Mouse (Mus musculus): ENCODE data around the gene Rad51b. TPM values are rescaled to one million over a fixed set of nuclear protein-coding genes. Genes with fewer than 3 reads are reported as not detected.

The Rad51b gene
- polyA plus RNA-seq, 1 experiment from 2014 or later = 6.3 TPM

DNA sequence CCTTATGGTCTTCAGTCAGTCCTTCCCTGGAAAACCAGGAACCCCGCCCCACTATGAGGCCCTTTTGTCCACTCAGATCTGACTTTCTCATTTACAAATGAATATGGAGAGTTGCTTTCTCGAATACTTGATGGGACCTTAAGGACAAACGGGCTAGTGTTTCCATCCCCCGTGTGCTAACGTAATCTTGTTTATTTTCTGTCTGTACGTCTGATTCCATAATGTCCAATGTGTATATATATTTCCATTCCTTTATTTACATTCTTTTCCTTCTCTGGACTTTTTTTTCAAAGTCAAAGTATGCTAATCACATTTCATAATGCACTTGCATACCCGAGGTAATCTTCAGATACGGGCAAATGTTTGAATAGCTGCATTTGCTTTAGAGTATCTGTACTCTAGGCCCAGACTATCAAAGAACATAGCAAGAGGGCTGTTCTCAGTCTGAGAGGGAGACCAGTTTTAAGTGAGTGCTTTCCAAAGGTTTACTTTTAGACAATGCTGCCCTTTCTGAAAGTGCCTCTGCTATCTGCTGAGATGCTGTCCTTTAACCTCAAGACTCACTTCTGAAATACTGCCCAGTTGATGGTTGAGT, 152.8 kb downstream of the Rad51b start:
- Histone ChIP-seq H3K9ac (ENCODE audit: low read length) (no peak overlapping the region), H3K9me3 (ENCODE audit: control insufficient read depth, low read length) (no peaks in the 10 kb centered on the region), H3K4me1 (ENCODE audit: control insufficient read depth, insufficient read depth, low read length) (no peaks in the 10 kb centered on the region), H3K36me3 (ENCODE audit: control insufficient read depth, insufficient read depth, low read length) (no peaks in the 10 kb centered on the region), H3K27ac (replicated peaks; ENCODE audit: low read depth, low read length) (no peak overlapping the region), H3K4me3 (ENCODE audit: low read depth, low read length) (no peak overlapping the region), H3K4me2 (ENCODE audit: low read depth, severe bottlenecking) (no peak overlapping the region), H3K27me3 (ENCODE audit: control insufficient read depth, insufficient read depth, low read length) (no peaks in the 10 kb centered on the region)
- 95% methylated on average over 8 of the region's 8 CpGs for WGBS
- DNase-seq (ENCODE audit: low spot score) (no peak), ATAC-seq (ENCODE audit: insufficient number of reproducible peaks, low FRiP score, low TSS enrichment, low read depth) (no peak)

- 0 out of 2 replicates have a peak, but pooled peaks cover 5% of the 10 kb centered on the region for H3K4me1 ChIP-seq (ENCODE audit: control insufficient read depth, insufficient read depth, low read length)
- no peaks in the 10 kb centered on the region for H3K36me3 ChIP-seq (ENCODE audit: control insufficient read depth, insufficient read depth, low read length)
- no peak overlapping the region for H3K27ac ChIP-seq (replicated peaks; ENCODE audit: low read depth, low read length)
- ATAC-seq (ENCODE audit: insufficient number of reproducible peaks, low FRiP score, low TSS enrichment, low read depth) = no peak
- H3K4me2 ChIP-seq (ENCODE audit: low read depth, severe bottlenecking) = no peak overlapping the region
- no peak overlapping the region for H3K9ac ChIP-seq (ENCODE audit: low read length)
- WGBS = 87% methylated on average over 4 of the region's 4 CpGs
- no peaks in the 10 kb centered on the region for H3K9me3 ChIP-seq (ENCODE audit: control insufficient read depth, low read length)
- H3K4me3 ChIP-seq (ENCODE audit: low read depth, low read length) = no peak overlapping the region
- DNase-seq (ENCODE audit: low spot score) = no peak
- H3K27me3 ChIP-seq (ENCODE audit: control insufficient read depth, insufficient read depth, low read length) = no peaks in the 10 kb centered on the region
Measured at GRCm38 (mm10) chr12:79452882-79453281, 155.8 kb downstream of the Rad51b start.

- ATAC-seq (ENCODE audit: insufficient number of reproducible peaks, low FRiP score, low TSS enrichment, low read depth) = no peak
- no peak overlapping the region for H3K9ac ChIP-seq (ENCODE audit: low read length)
- H3K27me3 ChIP-seq (ENCODE audit: control insufficient read depth, insufficient read depth, low read length) = no peaks in the 10 kb centered on the region
- 0 out of 2 replicates have a peak, but pooled peaks cover 5% of the 10 kb centered on the region for H3K4me1 ChIP-seq (ENCODE audit: control insufficient read depth, insufficient read depth, low read length)
- H3K36me3 ChIP-seq (ENCODE audit: control insufficient read depth, insufficient read depth, low read length) = no peaks in the 10 kb centered on the region
- no peaks in the 10 kb centered on the region for H3K9me3 ChIP-seq (ENCODE audit: control insufficient read depth, low read length)
- H3K4me3 ChIP-seq (ENCODE audit: low read depth, low read length) = no peak overlapping the region
- WGBS = 81% methylated on average over 4 of the region's 4 CpGs
- no peak overlapping the region for H3K4me2 ChIP-seq (ENCODE audit: low read depth, severe bottlenecking)
- DNase-seq (ENCODE audit: low spot score) = no peak
- no peak overlapping the region for H3K27ac ChIP-seq (replicated peaks; ENCODE audit: low read depth, low read length)
Measured at GRCm38 (mm10) chr12:79454017-79454416, 156.9 kb downstream of the Rad51b start.

DNA sequence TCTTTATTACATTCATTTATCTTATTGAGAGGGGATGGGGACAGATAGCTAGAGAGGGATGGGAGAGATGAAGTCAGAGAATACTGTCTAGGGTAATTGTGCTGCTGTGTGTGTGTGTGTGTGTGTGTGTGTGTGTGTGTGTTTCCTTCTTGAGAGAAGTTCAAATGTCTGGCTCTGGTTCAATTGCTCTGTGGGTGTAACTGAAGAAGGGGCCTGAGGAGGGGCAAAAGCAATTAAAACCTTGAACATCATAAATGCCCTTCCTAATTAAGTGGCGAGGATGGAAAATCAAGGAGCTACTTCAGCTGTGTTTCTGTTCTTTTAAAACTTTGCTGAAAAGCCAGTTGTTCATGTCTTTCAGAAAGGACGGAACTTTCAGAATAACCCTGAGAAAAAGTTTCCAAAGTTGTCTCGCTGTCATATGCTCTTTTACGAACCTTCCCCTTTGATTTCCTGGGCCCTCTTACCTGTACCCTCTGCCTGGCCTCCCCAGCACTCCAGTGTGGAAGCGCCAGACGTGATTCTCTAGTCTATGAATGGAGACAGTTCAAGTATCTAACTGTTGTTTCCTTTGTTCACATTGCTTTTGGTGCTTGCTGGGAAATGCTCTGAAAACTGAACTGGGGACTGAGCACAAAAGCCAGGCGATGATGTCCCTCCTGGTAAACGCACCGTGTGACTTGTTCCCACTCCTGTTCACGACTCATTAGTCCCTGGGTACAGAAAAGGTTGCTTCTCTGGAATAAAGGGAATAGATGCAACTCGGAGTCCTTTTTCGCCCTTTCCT, 158.2 kb downstream of the Rad51b start:
- Histone ChIP-seq H3K4me1 (ENCODE audit: control insufficient read depth, insufficient read depth, low read length) (0 out of 2 replicates have a peak, but pooled peaks cover 5% of the 10 kb centered on the region), H3K9me3 (ENCODE audit: control insufficient read depth, low read length) (no peaks in the 10 kb centered on the region), H3K27me3 (ENCODE audit: control insufficient read depth, insufficient read depth, low read length) (no peaks in the 10 kb centered on the region), H3K27ac (replicated peaks; ENCODE audit: low read depth, low read length) (no peak overlapping the region), H3K4me2 (ENCODE audit: low read depth, severe bottlenecking) (no peak overlapping the region), H3K9ac (ENCODE audit: low read length) (no peak overlapping the region), H3K4me3 (ENCODE audit: low read depth, low read length) (no peak overlapping the region), H3K36me3 (ENCODE audit: control insufficient read depth, insufficient read depth, low read length) (no peaks in the 10 kb centered on the region)
- ATAC-seq (ENCODE audit: insufficient number of reproducible peaks, low FRiP score, low TSS enrichment, low read depth) = no peak
- 50% methylated on average over 12 of the region's 12 CpGs for whole genome bisulfite sequencing
- no peak for DNase-seq (ENCODE audit: low spot score)

- H3K4me3 ChIP-seq (ENCODE audit: low read depth, low read length) = no peak overlapping the region
- H3K9ac ChIP-seq (ENCODE audit: low read length) = no peak overlapping the region
- no peaks in the 10 kb centered on the region for H3K9me3 ChIP-seq (ENCODE audit: control insufficient read depth, low read length)
- 0 out of 2 replicates have a peak, but pooled peaks cover 5% of the 10 kb centered on the region for H3K4me1 ChIP-seq (ENCODE audit: control insufficient read depth, insufficient read depth, low read length)
- no peaks in the 10 kb centered on the region for H3K27me3 ChIP-seq (ENCODE audit: control insufficient read depth, insufficient read depth, low read length)
- no peak for ATAC-seq (ENCODE audit: insufficient number of reproducible peaks, low FRiP score, low TSS enrichment, low read depth)
- 23% methylated on average over 3 of the region's 3 CpGs for WGBS
- H3K4me2 ChIP-seq (ENCODE audit: low read depth, severe bottlenecking) = no peak overlapping the region
- H3K36me3 ChIP-seq (ENCODE audit: control insufficient read depth, insufficient read depth, low read length) = no peaks in the 10 kb centered on the region
- DNase-seq (ENCODE audit: low spot score) = no peak
- H3K27ac ChIP-seq (replicated peaks; ENCODE audit: low read depth, low read length) = no peak overlapping the region
Measured at GRCm38 (mm10) chr12:79455848-79456164, 158.7 kb downstream of the Rad51b start.

DNA sequence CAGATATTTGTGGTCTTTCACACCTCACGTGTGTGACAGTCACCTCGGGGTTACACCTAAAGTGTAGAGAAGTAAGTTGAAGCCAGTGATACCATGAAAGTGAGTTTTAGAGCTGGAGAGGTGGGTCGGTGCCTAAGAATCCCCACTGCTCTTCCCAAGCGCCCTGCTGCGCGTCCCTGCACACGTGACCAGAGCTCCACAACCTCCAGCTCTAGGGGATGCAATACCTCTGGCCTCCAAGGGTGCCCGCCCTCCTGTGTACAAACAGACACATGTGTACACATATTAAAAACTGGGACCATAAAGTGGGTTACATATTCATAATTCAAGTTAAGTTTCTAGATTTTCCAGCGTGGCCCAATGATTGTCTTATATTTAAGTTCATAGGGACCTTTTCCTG, 159.2 kb downstream of the Rad51b start:
- H3K27ac ChIP-seq (replicated peaks; ENCODE audit: low read depth, low read length) = no peak overlapping the region
- WGBS = 72% methylated on average over 9 of the region's 9 CpGs

GRCm38 (mm10) chr12:79463371-79463770, 166.3 kb downstream of the Rad51b start:
- H3K4me3 ChIP-seq (ENCODE audit: low read depth, low read length) = no peak overlapping the region
- 47% methylated on average over 3 of the region's 3 CpGs for WGBS
- H3K9me3 ChIP-seq (ENCODE audit: control insufficient read depth, low read length) = no peaks in the 10 kb centered on the region
- no peaks in the 10 kb centered on the region for H3K36me3 ChIP-seq (ENCODE audit: control insufficient read depth, insufficient read depth, low read length)
- no peak overlapping the region for H3K27ac ChIP-seq (replicated peaks; ENCODE audit: low read depth, low read length)
- ATAC-seq (ENCODE audit: insufficient number of reproducible peaks, low FRiP score, low TSS enrichment, low read depth) (no peak), DNase-seq (ENCODE audit: low spot score) (no peak)
- no peaks in the 10 kb centered on the region for H3K27me3 ChIP-seq (ENCODE audit: control insufficient read depth, insufficient read depth, low read length)
- no peak overlapping the region for H3K9ac ChIP-seq (ENCODE audit: low read length)
- H3K4me2 ChIP-seq (ENCODE audit: low read depth, severe bottlenecking) = no peak overlapping the region
- no peaks in the 10 kb centered on the region for H3K4me1 ChIP-seq (ENCODE audit: control insufficient read depth, insufficient read depth, low read length)

More for the DNA sequence above, 159.2 kb downstream of the Rad51b start:
- DNase-seq (ENCODE audit: low spot score) (no peak), ATAC-seq (ENCODE audit: insufficient number of reproducible peaks, low FRiP score, low TSS enrichment, low read depth) (no peak)
- Histone ChIP-seq H3K9me3 (ENCODE audit: control insufficient read depth, low read length) (no peaks in the 10 kb centered on the region), H3K4me2 (ENCODE audit: low read depth, severe bottlenecking) (no peak overlapping the region), H3K36me3 (ENCODE audit: control insufficient read depth, insufficient read depth, low read length) (no peaks in the 10 kb centered on the region), H3K4me3 (ENCODE audit: low read depth, low read length) (no peak overlapping the region), H3K27me3 (ENCODE audit: control insufficient read depth, insufficient read depth, low read length) (no peaks in the 10 kb centered on the region), H3K9ac (ENCODE audit: low read length) (no peak overlapping the region), H3K4me1 (ENCODE audit: control insufficient read depth, insufficient read depth, low read length) (0 out of 2 replicates have a peak, but pooled peaks cover 5% of the 10 kb centered on the region)

- no peak overlapping the region for H3K4me3 ChIP-seq (ENCODE audit: low read depth, low read length)
- H3K27ac ChIP-seq (replicated peaks; ENCODE audit: low read depth, low read length) = no peak overlapping the region
- H3K9me3 ChIP-seq (ENCODE audit: control insufficient read depth, low read length) = no peaks in the 10 kb centered on the region
- H3K36me3 ChIP-seq (ENCODE audit: control insufficient read depth, insufficient read depth, low read length) = no peaks in the 10 kb centered on the region
- no peak overlapping the region for H3K4me2 ChIP-seq (ENCODE audit: low read depth, severe bottlenecking)
- H3K9ac ChIP-seq (ENCODE audit: low read length) = no peak overlapping the region
- no peaks in the 10 kb centered on the region for H3K4me1 ChIP-seq (ENCODE audit: control insufficient read depth, insufficient read depth, low read length)
- ATAC-seq (ENCODE audit: insufficient number of reproducible peaks, low FRiP score, low TSS enrichment, low read depth) = no peak
- DNase-seq (ENCODE audit: low spot score) = no peak
- H3K27me3 ChIP-seq (ENCODE audit: control insufficient read depth, insufficient read depth, low read length) = no peaks in the 10 kb centered on the region
Measured at GRCm38 (mm10) chr12:79470113-79470512, 173.0 kb downstream of the Rad51b start.
